ENCODE assay signal across 21 mouse cellular contexts in the genomic region with DNA sequence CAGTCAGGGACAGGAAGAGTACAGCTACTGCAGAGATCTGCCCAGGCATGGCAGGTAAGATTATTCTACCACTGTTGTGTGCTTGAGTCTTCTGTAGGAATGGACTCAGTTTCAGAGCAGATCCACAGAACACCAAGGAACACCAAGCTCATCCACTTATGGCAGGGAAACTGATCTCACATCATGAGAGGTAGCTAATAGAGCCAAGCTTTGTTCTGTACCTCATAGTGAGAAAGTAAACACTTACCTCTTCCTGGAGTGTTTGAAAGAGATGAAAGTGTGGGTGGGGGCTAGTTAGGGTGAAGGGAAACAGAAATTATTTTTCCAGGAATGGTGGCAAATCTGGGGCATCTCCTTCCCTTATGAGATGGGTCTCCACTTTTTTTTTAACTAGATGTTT. TPM values are rescaled to one million over a fixed set of nuclear protein-coding genes. Genes with fewer than 3 reads are reported as not detected.
"Had no signal": no experiment of that assay in that cellular context is flagged by ENCODE, and none has a peak within 500 bp of the region (broad histone marks: within the 10 kb centered on the region; RNA-seq: fewer than 3 reads in every experiment).

A gene (minus strand): TSS at position 160 of the 400 bp plus-strand sequence.

- H3K4me3 ChIP-seq: limb, embryonic 15.5 days; liver, embryonic 12.5 days; midbrain, embryonic 10.5 days; midbrain, embryonic 12.5 days; myocyte; neural tube, embryonic 13.5 days; neural tube, embryonic 15.5 days; stomach, embryonic 15.5 days had no signal

- H3K9ac ChIP-seq: limb, embryonic 15.5 days; liver, embryonic 12.5 days; liver, embryonic 14.5 days; midbrain, embryonic 12.5 days; neural tube, embryonic 13.5 days; neural tube, embryonic 15.5 days; stomach, embryonic 15.5 days had no signal

- ATAC-seq: liver, embryonic 12.5 days; midbrain, embryonic 16.5 days had no signal

- H3K36me3 ChIP-seq: limb, embryonic 15.5 days; liver, embryonic 12.5 days; midbrain, embryonic 10.5 days; midbrain, embryonic 12.5 days; neural tube, embryonic 13.5 days; neural tube, embryonic 15.5 days; stomach, embryonic 15.5 days had no signal

- H3K4me2 ChIP-seq: limb, embryonic 15.5 days; liver, embryonic 12.5 days; midbrain, embryonic 12.5 days; neural tube, embryonic 13.5 days; neural tube, embryonic 15.5 days; stomach, embryonic 15.5 days had no signal

- H3K9me3 ChIP-seq: limb, embryonic 15.5 days; liver, embryonic 12.5 days; midbrain, embryonic 10.5 days; midbrain, embryonic 12.5 days; neural tube, embryonic 13.5 days; neural tube, embryonic 15.5 days; stomach, embryonic 15.5 days had no signal

- DNase-seq: midbrain, embryonic 14.5 days; right cerebral cortex, postnatal 14 days; thymus, adult 2 months; thymus, postnatal 25 days; thymus, postnatal 4 days had no signal

- H3K27me3 ChIP-seq: limb, embryonic 15.5 days; liver, embryonic 12.5 days; midbrain, embryonic 12.5 days; neural tube, embryonic 13.5 days; neural tube, embryonic 15.5 days; stomach, embryonic 15.5 days had no signal

- H3K4me1 ChIP-seq: limb, embryonic 15.5 days; liver, embryonic 12.5 days; midbrain, embryonic 10.5 days; midbrain, embryonic 12.5 days; neural tube, embryonic 13.5 days; neural tube, embryonic 15.5 days; stomach, embryonic 15.5 days had no signal

- H3K27ac ChIP-seq: limb, embryonic 15.5 days; liver, embryonic 12.5 days; liver, embryonic 14.5 days; midbrain, embryonic 10.5 days; midbrain, embryonic 12.5 days; neural tube, embryonic 13.5 days; neural tube, embryonic 15.5 days; stomach, embryonic 15.5 days; stomach, postnatal 0 days had no signal

RNA-seq across cellular contexts. Expression of the gene that starts here (rescaled TPM):
- total RNA-seq: liver, adult 2 months; megakaryocyte, adult 5-6 weeks; megakaryocyte-erythroid progenitor cell, adult 5-6 weeks had no signal
- polyA plus RNA-seq: limb, embryonic 15.5 days; liver, adult 2 months; liver, embryonic 12.5 days; liver, embryonic 14.5 days; midbrain, embryonic 12.5 days; midbrain, embryonic 16.5 days; myocyte; neural tube, embryonic 11.5 days; neural tube, embryonic 15.5 days; stomach, postnatal 0 days; urinary bladder, adult 2 months had no signal
